Mouse (Mus musculus): Measurements from ENCODE around the gene Tpst1. TPM values are rescaled to one million over a fixed set of nuclear protein-coding genes. Genes with fewer than 3 reads are reported as not detected.

Tpst1 gene
- polyA plus RNA-seq, 1 experiment from 2014 or later: 58.1 TPM

DNA sequence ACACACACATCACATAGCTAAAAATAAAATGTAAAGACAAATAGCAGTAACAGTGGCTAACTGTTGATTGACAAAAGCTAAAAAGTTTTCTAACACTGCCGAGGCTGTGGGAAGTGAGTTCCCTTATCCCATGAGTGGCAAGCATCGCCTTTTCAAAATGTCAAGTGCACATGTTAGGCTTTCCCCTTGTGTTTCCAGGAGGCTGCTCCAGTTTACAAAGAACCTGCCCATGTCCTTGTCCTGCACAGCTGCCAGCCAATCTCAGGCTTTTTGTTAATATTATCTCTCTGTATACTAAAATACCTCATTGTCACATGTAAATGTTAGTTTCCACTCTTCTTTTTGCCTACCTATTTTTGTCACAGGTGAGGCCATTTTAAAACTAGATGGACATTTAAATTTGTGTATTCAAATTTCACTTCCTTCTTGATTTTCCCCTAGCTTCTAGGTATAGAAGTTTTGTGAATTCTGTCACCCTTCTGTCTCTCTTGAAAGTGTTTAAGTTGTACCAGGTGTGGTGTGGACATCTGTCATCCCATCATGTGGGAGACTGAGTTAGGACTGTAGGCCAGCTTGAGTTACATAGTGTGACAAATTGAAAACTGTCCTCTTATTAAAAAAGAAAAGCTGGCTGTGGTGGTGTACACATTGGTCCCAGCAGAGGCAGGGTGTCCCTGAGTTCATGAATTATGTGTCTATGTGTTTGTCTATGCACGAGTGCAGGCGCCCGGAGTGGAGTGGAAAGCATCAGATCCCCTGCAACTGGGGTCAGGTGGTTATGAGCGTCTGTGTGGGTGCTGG lies 108.8 kb downstream of the Tpst1 start:
- H3K27ac ChIP-seq (ENCODE audit: low read length): peak overlapping the region; percentile 43
- H3K9ac ChIP-seq (ENCODE audit: low read length): peak overlapping the region; percentile 7; the same call in 1 of the 2 replicates
- ATAC-seq (ENCODE audit: low read depth): peak; percentile 39; the same call in 1 of the 2 replicates
- no peaks in the 10 kb centered on the region for H3K27me3 ChIP-seq (ENCODE audit: control insufficient read depth, insufficient read depth, low read depth, low read length)
- no peaks in the 10 kb centered on the region for H3K9me3 ChIP-seq (ENCODE audit: control insufficient read depth, low read length)
- 54% methylated on average over 6 of the region's 6 CpGs for WGBS
- no peak overlapping the region for H3K4me2 ChIP-seq (ENCODE audit: low read depth, low read length)
- no peak overlapping the region for H3K4me3 ChIP-seq (ENCODE audit: low read length)
- no peaks in the 10 kb centered on the region for H3K36me3 ChIP-seq (ENCODE audit: control insufficient read depth, insufficient read depth, low read length)
- H3K4me1 ChIP-seq (replicated peaks; ENCODE audit: control insufficient read depth, insufficient read depth, low read length): peaks cover 28% of the 10 kb centered on the region

DNA sequence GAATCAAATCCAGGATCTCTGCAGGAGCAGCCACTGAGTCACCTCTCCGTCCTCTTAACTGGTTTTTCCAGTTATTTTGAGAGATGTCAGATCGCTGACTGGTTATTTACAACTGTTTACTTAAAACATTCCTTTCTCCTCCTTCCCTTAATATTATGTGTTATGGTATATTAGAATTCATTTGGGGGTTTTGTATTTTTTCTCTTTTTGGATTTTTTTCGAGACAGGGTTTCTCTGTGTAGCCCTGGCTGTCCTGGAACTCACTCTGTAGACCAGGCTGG lies 109.4 kb downstream of the Tpst1 start:
- Histone ChIP-seq H3K4me1 (replicated peaks; ENCODE audit: control insufficient read depth, insufficient read depth, low read length) (peaks cover 28% of the 10 kb centered on the region), H3K9me3 (ENCODE audit: control insufficient read depth, low read length) (no peaks in the 10 kb centered on the region), H3K4me3 (ENCODE audit: low read length) (no peak overlapping the region), H3K36me3 (ENCODE audit: control insufficient read depth, insufficient read depth, low read length) (no peaks in the 10 kb centered on the region), H3K4me2 (ENCODE audit: low read depth, low read length) (no peak overlapping the region), H3K27me3 (ENCODE audit: control insufficient read depth, insufficient read depth, low read depth, low read length) (no peaks in the 10 kb centered on the region), H3K27ac (ENCODE audit: low read length) (peak overlapping the region; percentile 46), H3K9ac (ENCODE audit: low read length) (peak overlapping the region; percentile 7; the same call in 1 of the 2 replicates)
- ATAC-seq (ENCODE audit: low read depth): no peak
- WGBS: 37% methylated on average over 3 of the region's 3 CpGs

DNA sequence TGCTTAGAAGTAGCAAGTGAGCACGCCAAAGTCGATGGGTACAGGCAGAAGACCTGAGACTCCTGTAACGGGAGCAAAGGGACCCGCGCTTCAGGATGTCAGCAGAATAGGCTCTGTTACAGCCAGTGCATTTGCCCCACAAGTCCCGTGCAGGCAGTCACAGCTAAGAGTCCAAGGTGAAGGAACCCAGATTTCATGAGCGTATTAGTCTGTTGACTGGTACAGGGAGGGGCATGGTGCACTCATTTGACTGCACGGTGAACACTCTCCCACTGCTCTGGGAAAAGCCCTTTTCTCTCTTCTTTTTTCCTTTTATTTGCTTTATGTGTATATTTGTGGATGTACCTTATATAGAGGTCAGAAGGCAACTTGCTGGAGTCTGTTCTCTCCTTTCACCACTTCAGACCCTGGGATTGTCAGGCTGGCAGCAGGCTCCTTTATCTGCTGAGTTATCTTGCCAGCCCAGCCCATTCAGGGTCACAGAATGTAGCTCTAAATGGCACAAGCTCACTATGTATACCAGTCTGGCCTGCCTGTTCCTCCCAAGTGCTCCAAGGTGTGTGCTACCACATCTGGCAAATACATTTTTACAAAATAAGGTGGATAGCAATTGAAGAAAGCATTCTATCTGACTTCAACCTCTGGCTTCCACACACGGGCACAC lies 111.2 kb downstream of the Tpst1 start:
- Histone ChIP-seq H3K36me3 (ENCODE audit: control insufficient read depth, insufficient read depth, low read length) (peaks cover 3% of the 10 kb centered on the region), H3K4me1 (replicated peaks; ENCODE audit: control insufficient read depth, insufficient read depth, low read length) (peaks cover 20% of the 10 kb centered on the region), H3K9me3 (ENCODE audit: control insufficient read depth, low read length) (no peaks in the 10 kb centered on the region), H3K27ac (ENCODE audit: low read length) (no peak overlapping the region), H3K27me3 (ENCODE audit: control insufficient read depth, insufficient read depth, low read depth, low read length) (no peaks in the 10 kb centered on the region), H3K4me3 (ENCODE audit: low read length) (no peak overlapping the region), H3K4me2 (ENCODE audit: low read depth, low read length) (no peak overlapping the region), H3K9ac (ENCODE audit: low read length) (no peak overlapping the region)
- no peak for ATAC-seq (ENCODE audit: low read depth)
- WGBS: 80% methylated on average over 9 of the region's 9 CpGs

DNA sequence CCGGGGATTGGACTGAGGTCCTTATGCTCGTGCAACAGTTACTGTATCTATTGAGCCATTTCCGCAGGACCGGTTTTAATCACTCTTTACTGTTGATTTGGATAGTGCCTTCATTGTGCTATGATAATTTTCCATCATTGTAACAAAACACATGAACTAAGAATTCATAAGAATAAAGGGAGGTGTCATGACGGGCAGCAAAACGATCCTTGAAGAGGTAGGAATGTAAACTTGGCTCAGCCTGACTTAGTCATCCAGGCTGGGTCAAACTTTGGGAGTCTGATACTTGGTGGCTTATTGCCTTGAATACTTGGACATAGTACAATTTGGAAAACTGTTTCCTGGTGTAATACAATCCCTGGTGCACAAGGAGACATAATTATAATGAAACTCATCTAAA lies 112.2 kb downstream of the Tpst1 start:
- Histone ChIP-seq H3K27ac (ENCODE audit: low read length) (no peak overlapping the region), H3K4me3 (ENCODE audit: low read length) (no peak overlapping the region), H3K9me3 (ENCODE audit: control insufficient read depth, low read length) (no peaks in the 10 kb centered on the region), H3K4me2 (ENCODE audit: low read depth, low read length) (no peak overlapping the region), H3K36me3 (ENCODE audit: control insufficient read depth, insufficient read depth, low read length) (peaks cover 10% of the 10 kb centered on the region), H3K9ac (ENCODE audit: low read length) (no peak overlapping the region), H3K27me3 (ENCODE audit: control insufficient read depth, insufficient read depth, low read depth, low read length) (no peaks in the 10 kb centered on the region), H3K4me1 (replicated peaks; ENCODE audit: control insufficient read depth, insufficient read depth, low read length) (peaks cover 15% of the 10 kb centered on the region)
- 63% methylated on average over 6 of the region's 6 CpGs for WGBS
- no peak for ATAC-seq (ENCODE audit: low read depth)

Other genes starting within 250 kb of the Tpst1 start
- gene Sumf2, start 226.3 kb upstream of the Tpst1 start, polyA plus RNA-seq (2015; fragmentation: Nextera tagmentation; extraction: Ambion mirVana): 40.1 and 51.4 TPM in 2 replicates
- 815 and 838 TPM in 2 replicates for gene Chchd2, start 185.9 kb upstream of the Tpst1 start, polyA plus RNA-seq (2015; fragmentation: Nextera tagmentation; extraction: Ambion mirVana)
- 4.3 and 4.4 TPM in 2 replicates for gene Zbed5, start 177.6 kb upstream of the Tpst1 start, polyA plus RNA-seq (2015; fragmentation: Nextera tagmentation; extraction: Ambion mirVana)
- 0.39 and 0.43 TPM in 2 replicates for gene Phkg1, start 174.8 kb upstream of the Tpst1 start, polyA plus RNA-seq (2015; fragmentation: Nextera tagmentation; extraction: Ambion mirVana)
- gene Nupr1l, start 164.8 kb upstream of the Tpst1 start, polyA plus RNA-seq (2015; fragmentation: Nextera tagmentation; extraction: Ambion mirVana): 2.6 and 3.1 TPM in 2 replicates
- gene Vkorc1l1, start 131.4 kb upstream of the Tpst1 start, polyA plus RNA-seq (2015; fragmentation: Nextera tagmentation; extraction: Ambion mirVana): 18.8 and 19.2 TPM in 2 replicates
- 65.0 and 67.4 TPM in 2 replicates for gene Gusb, start 70.3 kb upstream of the Tpst1 start, polyA plus RNA-seq (2015; fragmentation: Nextera tagmentation; extraction: Ambion mirVana)
- gene Asl, start 44.1 kb upstream of the Tpst1 start, polyA plus RNA-seq (2015; fragmentation: Nextera tagmentation; extraction: Ambion mirVana): 26.1 and 31.2 TPM in 2 replicates
- 37.0 and 41.3 TPM in 2 replicates for gene Crcp, start 44.0 kb upstream of the Tpst1 start, polyA plus RNA-seq (2015; fragmentation: Nextera tagmentation; extraction: Ambion mirVana)
- gene Kctd7, start 71.5 kb downstream of the Tpst1 start, polyA plus RNA-seq (2015; fragmentation: Nextera tagmentation; extraction: Ambion mirVana): 5.5 and 6.1 TPM in 2 replicates
- gene Rabgef1, start 98.5 kb downstream of the Tpst1 start, polyA plus RNA-seq (2015; fragmentation: Nextera tagmentation; extraction: Ambion mirVana): 31.1 and 32.4 TPM in 2 replicates
- gene Tmem248, start 143.8 kb downstream of the Tpst1 start, polyA plus RNA-seq (2015; fragmentation: Nextera tagmentation; extraction: Ambion mirVana): 31.5 and 36.3 TPM in 2 replicates
- gene Sbds, start 182.2 kb downstream of the Tpst1 start, polyA plus RNA-seq (2015; fragmentation: Nextera tagmentation; extraction: Ambion mirVana): 68.1 and 70.8 TPM in 2 replicates
- gene Tyw1, start 182.3 kb downstream of the Tpst1 start, polyA plus RNA-seq (2015; fragmentation: Nextera tagmentation; extraction: Ambion mirVana): 21.6 and 24.8 TPM in 2 replicates